Comparison of ENCODE assay signal across 12 mouse cellular contexts in the genomic region with DNA sequence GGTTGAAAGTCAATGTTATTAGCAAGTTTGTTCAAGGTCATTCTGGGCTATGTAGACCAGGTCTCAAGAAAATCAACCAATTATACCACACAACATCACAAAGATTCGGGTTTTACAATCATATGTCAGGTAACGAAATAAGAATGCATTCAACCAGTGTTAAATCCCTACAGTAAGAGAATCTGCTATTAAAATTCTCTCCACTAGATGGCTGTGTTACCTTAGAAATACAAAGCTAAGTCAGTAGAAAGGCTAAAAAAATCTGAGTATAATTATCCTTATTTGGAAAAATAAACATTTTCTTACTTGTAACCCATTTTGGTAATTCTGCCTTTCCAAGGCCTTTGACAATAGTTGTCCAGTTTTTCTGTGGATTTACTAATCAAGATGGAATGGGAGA. TPM values are rescaled to one million over a fixed set of nuclear protein-coding genes. Genes with fewer than 3 reads are reported as not detected.
DNase-seq lines count a peak whose midpoint lies in the region; ATAC-seq and TF ChIP-seq lines count a peak whose summit lies in the region.
"Had no signal": no experiment of that assay in that cellular context is flagged by ENCODE, and none has a peak within 500 bp of the region (broad histone marks: within the 10 kb centered on the region; RNA-seq: fewer than 3 reads in every experiment).

No protein-coding gene starts in this region.

- no peaks in the 10 kb centered on the region for H3K9me3 ChIP-seq in forebrain, embryonic 12.5 days
- H3K9me3 ChIP-seq in forebrain, embryonic 10.5 days: no peaks in the 10 kb centered on the region
- no peaks in the 10 kb centered on the region for H3K9me3 ChIP-seq in liver, embryonic 12.5 days (replicated peaks)
- no peaks in the 10 kb centered on the region for H3K9me3 ChIP-seq in midbrain, embryonic 14.5 days (ENCODE audit: control insufficient read depth, low read length)
- H3K9me3 ChIP-seq: neural tube, embryonic 12.5 days had no signal

- no peaks in the 10 kb centered on the region for H3K4me1 ChIP-seq in forebrain, embryonic 12.5 days
- H3K4me1 ChIP-seq in forebrain, embryonic 10.5 days: no peaks in the 10 kb centered on the region
- no peaks in the 10 kb centered on the region for H3K4me1 ChIP-seq in liver, adult 2 months (ENCODE audit: control insufficient read depth, insufficient read depth, low read length)
- no peaks in the 10 kb centered on the region for H3K4me1 ChIP-seq in liver, embryonic 12.5 days
- H3K4me1 ChIP-seq in midbrain, embryonic 14.5 days (ENCODE audit: control insufficient read depth, insufficient read depth, low read length): no peaks in the 10 kb centered on the region
- H3K4me1 ChIP-seq: neural tube, embryonic 12.5 days had no signal

- WGBS in forebrain, embryonic 12.5 days: 30% methylated on average over 2 of the region's 2 CpGs
- 47% methylated on average over 2 of the region's 2 CpGs for WGBS in forebrain, embryonic 10.5 days
- WGBS in liver, adult 2 months: 22% methylated on average over 2 of the region's 2 CpGs
- WGBS in liver, embryonic 12.5 days (ENCODE audit: insufficient replicate concordance): 22% methylated on average over 2 of the region's 2 CpGs
- WGBS in midbrain, embryonic 14.5 days: 32% methylated on average over 2 of the region's 2 CpGs

- H3K36me3 ChIP-seq in forebrain, embryonic 12.5 days (replicated peaks): no peaks in the 10 kb centered on the region
- no peaks in the 10 kb centered on the region for H3K36me3 ChIP-seq in forebrain, embryonic 10.5 days (replicated peaks)
- H3K36me3 ChIP-seq in liver, adult 2 months (ENCODE audit: control insufficient read depth, insufficient read depth, low read length): no peaks in the 10 kb centered on the region
- no peaks in the 10 kb centered on the region for H3K36me3 ChIP-seq in liver, embryonic 12.5 days
- 0 out of 2 replicates have a peak, but pooled peaks cover 4% of the 10 kb centered on the region for H3K36me3 ChIP-seq in midbrain, embryonic 14.5 days (ENCODE audit: control insufficient read depth, insufficient read depth, low read length)
- H3K36me3 ChIP-seq: neural tube, embryonic 12.5 days had no signal

- no peak for TF ChIP-seq POLR2A in liver, adult 2 months (IDR thresholded peaks at IDR 0.05; ENCODE audit: extremely low read depth, insufficient read depth, low read length)

- no peaks in the 10 kb centered on the region for H3K79me2 ChIP-seq in liver, adult 2 months (ENCODE audit: control insufficient read depth, insufficient read depth, low read length)

- peak; percentile 53; the same call in 1 of the 2 replicates for ATAC-seq in forebrain, embryonic 12.5 days (ENCODE audit: low FRiP score)
- no peak for ATAC-seq in liver, embryonic 12.5 days
- no peak for ATAC-seq in midbrain, embryonic 14.5 days (ENCODE audit: low FRiP score, low TSS enrichment)

- TF ChIP-seq CTCF in liver, adult 2 months (IDR thresholded peaks at IDR 0.05; ENCODE audit: low read depth, low read length): no peak

- H3K27me3 ChIP-seq in forebrain, embryonic 12.5 days: no peaks in the 10 kb centered on the region
- H3K27me3 ChIP-seq in forebrain, embryonic 10.5 days (ENCODE audit: poor library complexity, severe bottlenecking): no peaks in the 10 kb centered on the region
- no peaks in the 10 kb centered on the region for H3K27me3 ChIP-seq in liver, adult 2 months (ENCODE audit: control insufficient read depth, insufficient read depth, low read length)
- no peaks in the 10 kb centered on the region for H3K27me3 ChIP-seq in liver, embryonic 12.5 days (replicated peaks)
- H3K27me3 ChIP-seq in midbrain, embryonic 14.5 days (ENCODE audit: control insufficient read depth, insufficient read depth, low read length): no peaks in the 10 kb centered on the region
- H3K27me3 ChIP-seq: neural tube, embryonic 12.5 days had no signal

- no peak overlapping the region for H3K4me3 ChIP-seq in forebrain, embryonic 12.5 days (replicated peaks)
- no peak overlapping the region for H3K4me3 ChIP-seq in forebrain, embryonic 10.5 days
- no peak overlapping the region for H3K4me3 ChIP-seq in liver, adult 2 months (ENCODE audit: insufficient read depth, low read depth, low read length)
- H3K4me3 ChIP-seq in liver, embryonic 12.5 days: no peak overlapping the region
- no peak overlapping the region for H3K4me3 ChIP-seq in midbrain, embryonic 14.5 days (replicated peaks; ENCODE audit: low read depth, low read length)
- H3K4me3 ChIP-seq: neural tube, embryonic 12.5 days had no signal

- H3K9ac ChIP-seq in forebrain, embryonic 12.5 days: no peak overlapping the region
- no peak overlapping the region for H3K9ac ChIP-seq in liver, adult 2 months (ENCODE audit: low read depth, low read length)
- H3K9ac ChIP-seq in liver, embryonic 12.5 days: no peak overlapping the region
- no peak overlapping the region for H3K9ac ChIP-seq in midbrain, embryonic 14.5 days (replicated peaks; ENCODE audit: low read length)
- H3K9ac ChIP-seq: neural tube, embryonic 12.5 days had no signal

- no peak overlapping the region for H3K27ac ChIP-seq in forebrain, embryonic 12.5 days
- no peak overlapping the region for H3K27ac ChIP-seq in forebrain, embryonic 10.5 days
- no peak overlapping the region for H3K27ac ChIP-seq in liver, adult 2 months (replicated peaks; ENCODE audit: insufficient read depth, low read depth, low read length)
- H3K27ac ChIP-seq in liver, embryonic 12.5 days: no peak overlapping the region
- H3K27ac ChIP-seq in midbrain, embryonic 14.5 days (replicated peaks; ENCODE audit: low read depth, low read length): no peak overlapping the region
- H3K27ac ChIP-seq: neural tube, embryonic 12.5 days had no signal

- no peak overlapping the region for H3K4me2 ChIP-seq in forebrain, embryonic 12.5 days
- no peak overlapping the region for H3K4me2 ChIP-seq in liver, embryonic 12.5 days
- H3K4me2 ChIP-seq in midbrain, embryonic 14.5 days (ENCODE audit: low read length): no peak overlapping the region
- H3K4me2 ChIP-seq: neural tube, embryonic 12.5 days had no signal

- no peak for DNase-seq in forebrain, embryonic 10.5 days (ENCODE audit: extremely low spot score, low spot score)
- peak; percentile 24 for DNase-seq in liver, adult 2 months (ENCODE audit: extremely low read depth, low read depth, low spot score)
- peak; percentile 64 for DNase-seq in NIH3T3 (ENCODE audit: low read depth)
- peak; percentile 85 for DNase-seq in midbrain, embryonic 14.5 days
- no peak for DNase-seq in spleen, postnatal 14 days (ENCODE audit: low spot score in 2 of 2)
- no peak for DNase-seq in left cerebral cortex, adult 9 months (ENCODE audit: low spot score in 2 of 2)
- DNase-seq: adrenal gland, postnatal 10 days; heart, postnatal 36 days; spleen, adult 18-20 months had no signal

RNA-seq across cellular contexts. Expression of gene Mtrf1l, which starts 23.2 kb away (rescaled TPM):
- polyA plus RNA-seq in forebrain, embryonic 12.5 days (2016; fragmentation: Nextera tagmentation; extraction: Ambion mirVana): 11.5 and 13.0 TPM in 2 replicates
- polyA plus RNA-seq in forebrain, embryonic 10.5 days (2016; fragmentation: Nextera tagmentation; extraction: Ambion mirVana): 10.9 and 12.6 TPM in 2 replicates
- 5.0 and 7.2 TPM in 2 replicates for total RNA-seq in liver, adult 2 months (2014; rRNA removed)
- polyA plus RNA-seq in liver, adult 2 months (2012; rRNA removed): 0.78 and 0.98 TPM in 2 replicates
- polyA plus RNA-seq in liver, embryonic 12.5 days (2016; fragmentation: Nextera tagmentation; extraction: Ambion mirVana): 9.3 and 10.0 TPM in 2 replicates
- 10.2 and 13.4 TPM in 2 replicates for polyA plus RNA-seq in midbrain, embryonic 14.5 days (2014; fragmentation: Nextera tagmentation; extraction: Ambion mirVana)

RNA-seq across cellular contexts. Expression of gene Fbxo5, which starts 41.5 kb away (rescaled TPM):
- 82.4 and 93.9 TPM in 2 replicates for polyA plus RNA-seq in forebrain, embryonic 12.5 days (2016; fragmentation: Nextera tagmentation; extraction: Ambion mirVana)
- 113 and 132 TPM in 2 replicates for polyA plus RNA-seq in forebrain, embryonic 10.5 days (2016; fragmentation: Nextera tagmentation; extraction: Ambion mirVana)
- total RNA-seq in liver, adult 2 months (2014; rRNA removed): 0.67 and 0.83 TPM in 2 replicates
- polyA plus RNA-seq in liver, adult 2 months (2012; rRNA removed): 0.20 and 0.39 TPM in 2 replicates
- polyA plus RNA-seq in liver, embryonic 12.5 days (2016; fragmentation: Nextera tagmentation; extraction: Ambion mirVana): 94.0 and 95.6 TPM in 2 replicates
- 10.5 and 14.7 TPM in 2 replicates for polyA plus RNA-seq in midbrain, embryonic 14.5 days (2014; fragmentation: Nextera tagmentation; extraction: Ambion mirVana)

Comparison
In these comparisons a context has a peak if more than half of its experiments do, and no peak if none do; other contexts are left out.
1. DNase-seq: peak in liver, adult 2 months (single experiment), NIH3T3 (single experiment) and midbrain, embryonic 14.5 days (single experiment); none in forebrain, embryonic 10.5 days (single experiment), spleen, postnatal 14 days (0 of 2) and left cerebral cortex, adult 9 months (0 of 2).